Comparison of ENCODE assay signal across 25 mouse cellular contexts in the genomic region with DNA sequence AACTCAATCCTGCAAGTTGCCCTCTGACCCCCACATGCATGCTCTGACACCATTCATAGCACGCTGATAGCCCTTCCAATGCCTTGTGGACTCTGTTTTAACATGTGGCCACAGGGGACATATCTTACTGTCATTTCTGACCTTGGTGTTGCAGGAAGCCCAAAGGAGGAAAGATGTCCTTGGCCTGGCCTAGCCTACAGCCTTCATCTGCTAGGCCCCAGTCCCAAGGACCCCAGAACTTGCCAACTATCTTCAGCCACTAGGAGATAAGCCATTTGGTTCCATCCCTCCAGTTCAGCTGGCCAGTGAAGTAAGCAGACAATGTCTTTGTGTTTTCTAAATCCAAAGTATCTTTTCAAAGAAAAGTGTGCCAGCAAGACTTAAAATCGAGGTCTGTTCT.
"Had no signal": no experiment of that assay in that cellular context is flagged by ENCODE, and none has a peak within 500 bp of the region (broad histone marks: within the 10 kb centered on the region; RNA-seq: fewer than 3 reads in every experiment).

No protein-coding gene starts in this region.

- H3K27ac ChIP-seq: layer of hippocampus, adult 2 months; limb, embryonic 10.5 days; limb, embryonic 13.5 days; liver, embryonic 12.5 days; liver, embryonic 15.5 days; lung, embryonic 15.5 days; midbrain, embryonic 10.5 days; midbrain, embryonic 13.5 days; neural tube, embryonic 13.5 days; stomach, postnatal 0 days had no signal

- ATAC-seq: liver, embryonic 12.5 days; midbrain, embryonic 13.5 days; midbrain, embryonic 16.5 days had no signal

- H3K9ac ChIP-seq: limb, embryonic 13.5 days; liver, embryonic 12.5 days; liver, embryonic 15.5 days; lung, embryonic 15.5 days; midbrain, embryonic 13.5 days; neural tube, embryonic 13.5 days had no signal

- H3K4me2 ChIP-seq: limb, embryonic 13.5 days; liver, embryonic 12.5 days; liver, embryonic 15.5 days; lung, embryonic 15.5 days; midbrain, embryonic 13.5 days; neural tube, embryonic 13.5 days had no signal

- H3K27me3 ChIP-seq: liver, embryonic 12.5 days; liver, embryonic 15.5 days; lung, embryonic 15.5 days; neural tube, embryonic 13.5 days had no signal

- H3K4me3 ChIP-seq: layer of hippocampus, adult 2 months; limb, embryonic 10.5 days; limb, embryonic 13.5 days; liver, embryonic 12.5 days; liver, embryonic 15.5 days; lung, embryonic 15.5 days; megakaryocyte, embryonic 14.5 days; midbrain, embryonic 10.5 days; midbrain, embryonic 13.5 days; myocyte; neural tube, embryonic 13.5 days had no signal

- H3K9me3 ChIP-seq: limb, embryonic 10.5 days; limb, embryonic 13.5 days; liver, embryonic 12.5 days; liver, embryonic 15.5 days; lung, embryonic 15.5 days; megakaryocyte, embryonic 14.5 days; midbrain, embryonic 13.5 days; neural tube, embryonic 13.5 days had no signal

- DNase-seq: kidney, adult 9 months; kidney, postnatal 14 days; layer of hippocampus, adult 9-11 months; liver; lung, adult 18-20 months; lung, postnatal 10 days; lung, postnatal 36 days; right cerebral cortex, adult 18-20 months; right cerebral cortex, postnatal 14 days; right cerebral cortex, postnatal 4 days; thymus, adult 18-20 months; thymus, postnatal 36 days had no signal

- H3K36me3 ChIP-seq: limb, embryonic 10.5 days; limb, embryonic 13.5 days; liver, embryonic 12.5 days; liver, embryonic 15.5 days; lung, embryonic 15.5 days; midbrain, embryonic 10.5 days; midbrain, embryonic 13.5 days; neural tube, embryonic 13.5 days had no signal

- H3K4me1 ChIP-seq: liver, embryonic 12.5 days; liver, embryonic 15.5 days; neural tube, embryonic 13.5 days had no signal
